Comparison of ENCODE assay signal across 29 mouse cellular contexts in the genomic region with DNA sequence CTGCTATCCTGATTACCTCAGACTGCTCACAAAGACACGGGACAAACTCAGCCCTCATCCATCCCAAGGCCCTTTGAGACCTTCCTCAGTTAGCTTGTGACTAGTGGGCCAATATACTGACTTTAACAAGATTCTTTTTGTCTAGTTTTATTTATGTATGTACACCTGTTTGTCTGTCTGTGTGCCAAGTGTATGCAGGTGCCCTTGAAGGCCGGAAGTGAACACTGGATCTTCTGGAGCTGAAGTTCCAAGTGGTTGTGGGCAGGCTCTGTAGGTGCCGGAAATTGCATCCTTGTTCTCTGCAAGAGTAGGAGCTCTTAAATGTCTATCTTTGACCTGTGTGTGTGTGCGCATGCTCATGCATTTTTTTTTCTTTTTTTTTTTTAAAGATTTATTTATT. TPM values are rescaled to one million over a fixed set of nuclear protein-coding genes. Genes with fewer than 3 reads are reported as not detected.
A peak's percentile ranks its signal among the peaks of the same experiment; 100 is the strongest.
DNase-seq lines count a peak whose midpoint lies in the region; ATAC-seq and TF ChIP-seq lines count a peak whose summit lies in the region.
"Had no signal": no experiment of that assay in that cellular context is flagged by ENCODE, and none has a peak within 500 bp of the region (broad histone marks: within the 10 kb centered on the region; RNA-seq: fewer than 3 reads in every experiment).

No protein-coding gene starts in this region.

- TF ChIP-seq EP300 in liver, postnatal 0 days (IDR thresholded peaks at IDR 0.05; ENCODE audit: low read depth), result no peak

- no peaks in the 10 kb centered on the region for H3K9me3 ChIP-seq in liver, postnatal 0 days (ENCODE audit: low read length)
- no peaks in the 10 kb centered on the region for H3K9me3 ChIP-seq in heart, embryonic 10.5 days
- H3K9me3 ChIP-seq: embryonic facial prominence, embryonic 10.5 days; embryonic facial prominence, embryonic 12.5 days; forebrain, embryonic 10.5 days; forebrain, embryonic 12.5 days; G1E had no signal

- peak overlapping the region; percentile 62 for H3K27ac ChIP-seq in liver, postnatal 0 days (ENCODE audit: low read depth)
- H3K27ac ChIP-seq in spleen, adult 2 months (ENCODE audit: insufficient read depth, low read length), result peak overlapping the region; percentile 98
- H3K27ac ChIP-seq in bone marrow, adult 2 months (ENCODE audit: control insufficient read depth, insufficient read depth, low read depth, low read length, poor library complexity), result peak overlapping the region; percentile 86
- H3K27ac ChIP-seq in heart, embryonic 10.5 days, result no peak overlapping the region
- H3K27ac ChIP-seq: embryonic facial prominence, embryonic 10.5 days; embryonic facial prominence, embryonic 12.5 days; forebrain, embryonic 10.5 days; forebrain, embryonic 12.5 days had no signal

- WGBS in liver, postnatal 0 days (ENCODE audit: insufficient replicate concordance), result 74% methylated on average over 4 of the region's 4 CpGs
- 76% methylated on average over 4 of the region's 4 CpGs for WGBS in spleen, adult 2 months
- 78% methylated on average over 4 of the region's 4 CpGs for WGBS in bone marrow, adult 2 months
- WGBS in heart, embryonic 10.5 days, result 83% methylated on average over 4 of the region's 4 CpGs

- DNase-seq in liver, postnatal 0 days, result no peak
- DNase-seq in liver, result no peak
- DNase-seq in spleen, adult 2 months (ENCODE audit: low read depth in 1 of 2, low spot score in 2 of 2), result no peak
- no peak for DNase-seq in spleen, adult 12 weeks (ENCODE audit: low spot score)
- DNase-seq in heart, embryonic 10.5 days (ENCODE audit: low spot score), result no peak
- DNase-seq in embryo, embryonic 10.5 days (ENCODE audit: low spot score), result no peak
- DNase-seq: adrenal gland, adult 8-10 months; adrenal gland, postnatal 14 days; adrenal gland, postnatal 36 days; cerebellum, adult 11 months; cerebellum, adult 18-20 months; cerebellum, adult 8-10 months; cerebellum, adult 9-11 months; cerebellum, postnatal 14 days; cerebellum, postnatal 36 days had no signal

- H3K9ac ChIP-seq in liver, postnatal 0 days (replicated peaks), result no peak overlapping the region
- H3K9ac ChIP-seq: embryonic facial prominence, embryonic 12.5 days; forebrain, embryonic 12.5 days had no signal

- TF ChIP-seq POLR2A in spleen, adult 2 months (IDR thresholded peaks at IDR 0.05; ENCODE audit: low read depth, low read length), result no peak
- TF ChIP-seq POLR2A in bone marrow, adult 2 months (IDR thresholded peaks at IDR 0.05; ENCODE audit: borderline replicate concordance, control insufficient read depth, low read depth, low read length), result no peak

- no peaks in the 10 kb centered on the region for H3K36me3 ChIP-seq in liver, postnatal 0 days (replicated peaks; ENCODE audit: insufficient read depth, low read length)
- no peaks in the 10 kb centered on the region for H3K36me3 ChIP-seq in spleen, adult 2 months (ENCODE audit: control insufficient read depth, insufficient read depth, low read length)
- H3K36me3 ChIP-seq in heart, embryonic 10.5 days, result no peaks in the 10 kb centered on the region
- H3K36me3 ChIP-seq: embryonic facial prominence, embryonic 10.5 days; embryonic facial prominence, embryonic 12.5 days; forebrain, embryonic 10.5 days; forebrain, embryonic 12.5 days; G1E had no signal

- no peak for TF ChIP-seq CTCF in liver, postnatal 0 days (IDR thresholded peaks at IDR 0.05; ENCODE audit: low read depth)
- TF ChIP-seq CTCF in spleen, adult 2 months (IDR thresholded peaks at IDR 0.05; ENCODE audit: extremely low read depth, insufficient read depth, insufficient read length, insufficient replicate concordance), result no peak
- no peak for TF ChIP-seq CTCF in bone marrow, adult 2 months (IDR thresholded peaks at IDR 0.05; ENCODE audit: control insufficient read depth, insufficient read depth, low read length)

- peaks cover 2% of the 10 kb centered on the region; the same call in 1 of the 2 replicates for H3K4me1 ChIP-seq in liver, postnatal 0 days (ENCODE audit: insufficient read depth)
- H3K4me1 ChIP-seq in spleen, adult 2 months (ENCODE audit: control insufficient read depth, insufficient read depth, insufficient read length), result peaks cover 25% of the 10 kb centered on the region
- peaks cover 5% of the 10 kb centered on the region for H3K4me1 ChIP-seq in bone marrow, adult 2 months (ENCODE audit: control insufficient read depth, insufficient read depth, low read length)
- H3K4me1 ChIP-seq in heart, embryonic 10.5 days, result no peaks in the 10 kb centered on the region
- H3K4me1 ChIP-seq: embryonic facial prominence, embryonic 10.5 days; embryonic facial prominence, embryonic 12.5 days; forebrain, embryonic 10.5 days; forebrain, embryonic 12.5 days had no signal

- no peaks in the 10 kb centered on the region for H3K27me3 ChIP-seq in liver, postnatal 0 days (ENCODE audit: insufficient read depth, low read length)
- H3K27me3 ChIP-seq in spleen, adult 2 months (ENCODE audit: control insufficient read depth, insufficient read depth, low read length), result no peaks in the 10 kb centered on the region
- no peaks in the 10 kb centered on the region for H3K27me3 ChIP-seq in heart, embryonic 10.5 days (ENCODE audit: insufficient read depth, poor library complexity, severe bottlenecking)
- H3K27me3 ChIP-seq: embryonic facial prominence, embryonic 12.5 days; forebrain, embryonic 12.5 days; Patski had no signal

- no peak for ATAC-seq in liver, postnatal 0 days
- ATAC-seq: activated CD4-positive, CD25-positive, alpha-beta regulatory T cell, adult 4 months; forebrain, embryonic 14.5 days; forebrain, embryonic 16.5 days; Patski had no signal

- H3K4me3 ChIP-seq in liver, postnatal 0 days (ENCODE audit: low read depth, low read length), result no peak overlapping the region
- no peak overlapping the region for H3K4me3 ChIP-seq in spleen, adult 2 months (ENCODE audit: extremely low read depth, insufficient read depth, insufficient read length)
- H3K4me3 ChIP-seq in bone marrow, adult 2 months (replicated peaks; ENCODE audit: control insufficient read depth, low read depth, low read length), result no peak overlapping the region
- H3K4me3 ChIP-seq in heart, embryonic 10.5 days, result no peak overlapping the region
- H3K4me3 ChIP-seq: embryonic facial prominence, embryonic 10.5 days; embryonic facial prominence, embryonic 12.5 days; erythroblast, embryonic 14.5 days; forebrain, embryonic 10.5 days; forebrain, embryonic 12.5 days had no signal

- no peak overlapping the region for H3K4me2 ChIP-seq in liver, postnatal 0 days (ENCODE audit: low read depth, low read length)
- H3K4me2 ChIP-seq: embryonic facial prominence, embryonic 12.5 days; forebrain, embryonic 12.5 days had no signal

RNA-seq across cellular contexts. Expression of a gene that starts 1.9 kb away (rescaled TPM):
- 9.0 and 10.4 TPM in 2 replicates for polyA plus RNA-seq in liver, postnatal 0 days (2015; fragmentation: Nextera tagmentation; extraction: Ambion mirVana)
- polyA plus RNA-seq in spleen, adult 2 months (2012; rRNA removed), result 116 and 142 TPM in 2 replicates
- polyA plus RNA-seq in bone marrow, adult 2 months (2011; ENCODE audit: insufficient read depth, insufficient read length, low replicate concordance, missing spikeins), result 18.2 and 44.1 TPM in 2 replicates
- polyA plus RNA-seq in heart, embryonic 10.5 days (2016; fragmentation: Nextera tagmentation; extraction: Ambion mirVana), result 0.08 TPM in 1 of 2 replicates, not detected in the other
- polyA plus RNA-seq: brain, embryonic 14.5 days; C2C12; embryonic facial prominence, embryonic 10.5 days; embryonic facial prominence, embryonic 12.5 days; embryonic facial prominence, embryonic 14.5 days; erythroblast, embryonic 14.5 days; forebrain, embryonic 10.5 days; forebrain, embryonic 12.5 days; forebrain, embryonic 14.5 days; forebrain, embryonic 16.5 days; Patski had no signal

RNA-seq across cellular contexts. Expression of a gene that starts 16.5 kb away (rescaled TPM):
- polyA plus RNA-seq in liver, postnatal 0 days (2015; fragmentation: Nextera tagmentation; extraction: Ambion mirVana), result 0.36 and 0.41 TPM in 2 replicates
- polyA plus RNA-seq in spleen, adult 2 months (2012; rRNA removed), result 1.5 and 2.5 TPM in 2 replicates
- not detected in 2 replicates for polyA plus RNA-seq in bone marrow, adult 2 months (2011; ENCODE audit: insufficient read depth, insufficient read length, low replicate concordance, missing spikeins)
- polyA plus RNA-seq in heart, embryonic 10.5 days (2016; fragmentation: Nextera tagmentation; extraction: Ambion mirVana), result not detected in 2 replicates
- polyA plus RNA-seq: activated CD4-positive, CD25-positive, alpha-beta regulatory T cell, adult 4 months; C2C12; embryonic facial prominence, embryonic 10.5 days; embryonic facial prominence, embryonic 12.5 days; embryonic facial prominence, embryonic 14.5 days; erythroblast, embryonic 14.5 days; forebrain, embryonic 10.5 days; forebrain, embryonic 12.5 days; forebrain, embryonic 14.5 days; G1E had no signal

RNA-seq across cellular contexts. Expression of a gene that starts 43.9 kb away (rescaled TPM):
- polyA plus RNA-seq in liver, postnatal 0 days (2015; fragmentation: Nextera tagmentation; extraction: Ambion mirVana), result 26.1 and 29.1 TPM in 2 replicates
- 11.0 and 15.0 TPM in 2 replicates for polyA plus RNA-seq in spleen, adult 2 months (2012; rRNA removed)
- polyA plus RNA-seq in bone marrow, adult 2 months (2011; ENCODE audit: insufficient read depth, insufficient read length, low replicate concordance, missing spikeins), result 7.5 and 18.2 TPM in 2 replicates
- polyA plus RNA-seq in heart, embryonic 10.5 days (2016; fragmentation: Nextera tagmentation; extraction: Ambion mirVana), result 28.9 and 37.9 TPM in 2 replicates

RNA-seq across cellular contexts. Expression of a gene that starts 44.4 kb away (rescaled TPM):
- 0.97 and 1.7 TPM in 2 replicates for polyA plus RNA-seq in liver, postnatal 0 days (2015; fragmentation: Nextera tagmentation; extraction: Ambion mirVana)
- polyA plus RNA-seq in spleen, adult 2 months (2012; rRNA removed), result 0.44 and 1.2 TPM in 2 replicates
- 2.4 and 4.4 TPM in 2 replicates for polyA plus RNA-seq in bone marrow, adult 2 months (2011; ENCODE audit: insufficient read depth, insufficient read length, low replicate concordance, missing spikeins)
- 0.67 TPM in 1 of 2 replicates, not detected in the other for polyA plus RNA-seq in heart, embryonic 10.5 days (2016; fragmentation: Nextera tagmentation; extraction: Ambion mirVana)
- polyA plus RNA-seq: activated CD4-positive, CD25-positive, alpha-beta regulatory T cell, adult 4 months; embryonic facial prominence, embryonic 12.5 days; forebrain, embryonic 12.5 days had no signal

RNA-seq across cellular contexts. Expression of a gene that starts 47.1 kb away (rescaled TPM):
- 18.0 and 18.7 TPM in 2 replicates for polyA plus RNA-seq in liver, postnatal 0 days (2015; fragmentation: Nextera tagmentation; extraction: Ambion mirVana)
- 47.5 and 71.3 TPM in 2 replicates for polyA plus RNA-seq in spleen, adult 2 months (2012; rRNA removed)
- 23.0 and 75.4 TPM in 2 replicates for polyA plus RNA-seq in bone marrow, adult 2 months (2011; ENCODE audit: insufficient read depth, insufficient read length, low replicate concordance, missing spikeins)
- not detected in 2 replicates for polyA plus RNA-seq in heart, embryonic 10.5 days (2016; fragmentation: Nextera tagmentation; extraction: Ambion mirVana)
- polyA plus RNA-seq: embryonic facial prominence, embryonic 10.5 days; erythroblast, embryonic 14.5 days; forebrain, embryonic 10.5 days had no signal
